In genomic region chr14:54229849-54230248, GRCm38 (mm10) we compare ENCODE assay signal across 15 mouse cellular contexts. TPM values are rescaled to one million over a fixed set of nuclear protein-coding genes. Genes with fewer than 3 reads are reported as not detected.
"Had no signal": no experiment of that assay in that cellular context is flagged by ENCODE, and none has a peak within 500 bp of the region (broad histone marks: within the 10 kb centered on the region; RNA-seq: fewer than 3 reads in every experiment).

No protein-coding gene starts in this region.

RNA-seq across cellular contexts. Expression of gene Olfr49, which starts 54.9 kb away (rescaled TPM):
- polyA plus RNA-seq: liver, embryonic 15.5 days; liver, postnatal 0 days; lung, adult 2 months; lung, embryonic 15.5 days; macrophage; midbrain, embryonic 11.5 days; midbrain, embryonic 14.5 days; midbrain, embryonic 16.5 days; myocyte; neural tube, embryonic 12.5 days; neural tube, embryonic 15.5 days; small intestine, adult 2 months; stomach, embryonic 15.5 days; testis, adult 2 months; thymus, postnatal 0 days had no signal
